Mouse (Mus musculus): ENCODE measurements around the gene Clcn2. TPM values are rescaled to one million over a fixed set of nuclear protein-coding genes. Genes with fewer than 3 reads are reported as not detected.

The Clcn2 gene
- total RNA-seq (2021) = 1 to 10 TPM; 3.3 to 3.5 TPM

DNA sequence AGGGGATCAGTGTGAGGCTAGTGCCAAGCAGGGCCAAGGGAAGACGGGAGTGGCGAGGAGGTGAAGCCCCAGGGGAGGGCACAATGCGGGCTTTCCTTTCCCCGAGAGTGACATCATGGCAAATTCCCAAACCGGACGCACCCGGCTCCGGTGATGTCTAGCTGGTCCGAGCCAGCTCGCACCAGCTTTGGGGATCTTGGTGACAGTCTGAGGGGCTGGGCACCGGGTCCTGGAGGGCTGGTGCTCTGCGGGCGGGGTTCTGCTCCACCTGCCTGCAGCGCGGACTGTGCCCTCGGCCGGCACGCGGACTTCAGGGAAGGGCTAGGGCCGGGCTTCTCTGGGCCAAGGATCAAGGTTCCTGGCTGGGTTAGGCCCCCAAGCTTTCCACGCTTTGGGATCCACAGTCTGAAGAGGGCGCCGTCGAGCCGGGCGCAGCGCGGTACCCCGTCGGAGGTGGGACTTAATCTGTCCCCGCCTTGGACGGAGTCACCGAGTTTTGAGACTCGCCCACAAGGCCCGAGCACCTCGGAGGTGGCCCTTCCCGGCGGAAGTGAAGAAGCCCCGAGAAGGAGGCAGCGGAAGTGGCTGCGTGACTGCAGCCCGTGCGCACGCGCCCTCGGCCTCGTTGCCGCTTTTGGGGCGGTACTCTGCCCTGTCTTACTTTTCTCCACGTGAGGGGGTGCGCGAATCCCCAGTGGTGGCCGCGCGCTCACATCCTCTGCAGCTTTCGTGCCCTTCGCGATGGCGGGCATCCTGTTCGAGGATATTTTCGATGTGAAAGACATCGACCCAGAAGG, at the start of gene Clcn2, which contains the start of gene Polr2h:
TSS of gene Clcn2 (minus strand) at position 566 of the 797 bp plus-strand sequence.
TSS of gene Polr2h (plus strand) at position 485 of the 797 bp plus-strand sequence.
- intact Hi-C loops (cut with DNase I) = loop anchor here (10.0 kb wide), 1 partner anchor 667 kb away; no protein-coding TSS in a partner anchor
- DNase-seq = peak; percentile 97 to 98

DNA sequence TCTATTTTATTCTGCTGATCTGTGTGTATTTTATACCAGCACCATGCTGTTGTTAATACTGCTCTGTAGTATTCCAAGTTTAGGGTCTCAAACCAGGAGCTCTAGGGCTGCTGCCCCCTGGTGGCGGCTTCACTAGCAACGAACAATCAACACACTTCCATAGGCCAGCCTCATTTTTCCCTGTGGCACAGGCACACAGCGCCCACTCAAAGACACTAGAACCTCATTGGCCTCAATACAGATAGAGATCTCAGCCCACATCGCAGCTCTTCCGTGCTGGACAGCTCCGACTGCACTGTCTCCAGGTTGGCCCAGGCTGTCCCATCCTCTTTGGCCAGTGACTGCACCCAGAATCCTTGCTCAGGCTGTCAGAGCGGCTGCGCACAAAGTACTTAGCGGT, 47.7 kb upstream of the Clcn2 start:
- intact Hi-C loops (cut with DNase I) = no loop called here
- peak; percentile 11 to 46 for DNase-seq

DNA sequence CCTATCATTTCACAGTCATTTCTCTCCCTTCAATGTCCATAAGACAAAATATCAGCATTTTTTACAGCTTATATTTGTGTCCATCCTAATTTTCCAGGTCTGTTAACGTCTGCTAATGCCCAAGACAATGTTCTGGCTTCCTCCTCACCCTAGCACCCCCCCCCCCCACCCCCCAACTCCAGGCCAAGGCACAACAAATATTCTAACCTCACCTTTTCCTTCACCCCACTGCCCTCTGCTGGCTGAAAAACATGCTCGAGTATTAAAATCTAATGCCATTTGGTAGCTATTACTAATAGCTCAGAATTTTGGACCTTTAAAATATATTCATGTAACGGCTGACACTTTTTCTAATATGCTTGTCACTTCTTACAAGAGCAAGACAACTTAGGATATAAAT, 44.1 kb upstream of the Clcn2 start:
- DNase-seq = peak; percentile 62 to 80
- intact Hi-C loops (cut with DNase I) = loop anchor here (1.0 to 5.0 kb wide), 2 partner anchors 37 to 264 kb away; partner anchors contain the start of gene Eif2b5

DNA sequence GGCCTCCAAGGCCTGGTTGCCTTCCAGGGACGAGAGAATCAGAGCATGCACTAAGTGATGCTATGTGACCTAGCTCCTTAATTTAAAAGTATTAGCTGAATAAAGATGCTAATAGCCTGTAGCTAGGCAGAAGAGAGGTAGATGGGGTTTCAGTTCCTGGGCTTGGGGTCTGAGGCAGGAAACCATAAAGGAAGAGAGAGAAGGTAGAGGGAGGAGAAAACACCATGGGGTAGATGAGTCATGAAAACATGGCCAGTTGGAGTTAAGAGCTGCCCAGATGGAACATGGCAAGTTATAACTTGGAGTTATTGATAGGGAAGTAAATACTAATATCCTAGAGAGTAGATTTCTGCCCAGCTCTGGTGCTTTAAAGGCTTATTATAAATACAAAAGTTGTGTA, 39.8 kb upstream of the Clcn2 start:
- intact Hi-C loops (cut with DNase I) = no loop called here
- no peak for DNase-seq

DNA sequence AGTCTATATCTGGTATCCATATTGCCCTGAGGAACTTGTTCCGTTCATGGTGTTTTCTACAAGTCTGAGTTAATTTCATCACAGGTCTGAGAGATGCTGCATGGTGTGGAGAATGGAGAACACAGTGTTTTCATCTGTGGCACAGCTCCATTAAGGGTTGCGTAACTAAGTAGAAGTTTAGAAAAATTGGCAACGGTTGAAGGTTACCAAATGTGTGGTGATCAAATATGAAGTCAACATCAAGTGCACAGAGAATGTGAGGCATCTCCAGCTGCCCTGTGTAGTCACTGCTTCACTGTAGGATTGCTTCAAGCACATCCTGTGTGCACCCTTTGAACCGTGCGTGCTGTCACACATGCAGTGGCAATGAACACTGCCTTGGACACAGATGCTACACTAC, 38.5 kb upstream of the Clcn2 start:
- DNase-seq = peak; percentile 53 to 56
- intact Hi-C loops (cut with DNase I) = no loop called here

DNA sequence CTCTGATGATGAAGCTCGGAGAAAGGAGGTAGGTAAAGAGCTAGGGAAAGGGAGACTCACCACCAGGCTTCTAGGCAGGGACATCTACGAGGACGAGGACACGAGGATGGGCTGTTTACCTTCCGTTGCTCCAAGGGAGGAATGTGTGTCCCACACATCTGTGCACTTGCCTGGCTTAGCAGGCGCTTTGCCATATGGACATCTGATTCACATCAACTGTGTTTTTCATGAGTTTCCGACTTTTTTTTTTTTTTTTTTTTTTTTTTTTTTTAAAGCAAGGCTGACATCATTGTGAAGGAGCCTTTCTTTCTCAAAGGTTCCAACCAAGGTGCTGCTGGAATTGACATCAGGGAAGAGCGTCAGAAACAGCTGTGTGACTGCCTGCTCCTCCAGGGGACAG, 33.0 kb upstream of the Clcn2 start:
- intact Hi-C loops (cut with DNase I) = no loop called here
- DNase-seq = no peak

DNA sequence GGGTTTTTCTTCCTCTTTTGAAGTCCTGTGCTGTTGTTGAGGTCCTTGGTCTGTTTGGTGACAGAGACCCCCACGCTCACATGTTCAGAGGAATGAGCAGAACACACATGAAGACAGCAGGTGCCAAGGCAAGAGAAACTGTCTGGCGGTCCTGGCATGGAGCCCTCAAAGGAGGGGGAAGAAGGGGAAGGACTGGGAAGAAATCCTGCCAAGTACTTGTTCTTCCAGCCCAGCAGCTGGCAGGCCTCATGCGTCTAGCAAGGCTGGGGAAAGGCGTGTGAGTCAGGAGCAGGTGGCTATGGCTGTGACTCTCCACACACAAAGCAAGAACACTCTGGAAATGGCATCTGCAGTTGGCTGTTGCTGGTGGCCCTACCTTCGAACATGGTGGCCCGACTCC, 29.1 kb upstream of the Clcn2 start:
- DNase-seq = peak; percentile 79 to 82
- intact Hi-C loops (cut with DNase I) = no loop called here

DNA sequence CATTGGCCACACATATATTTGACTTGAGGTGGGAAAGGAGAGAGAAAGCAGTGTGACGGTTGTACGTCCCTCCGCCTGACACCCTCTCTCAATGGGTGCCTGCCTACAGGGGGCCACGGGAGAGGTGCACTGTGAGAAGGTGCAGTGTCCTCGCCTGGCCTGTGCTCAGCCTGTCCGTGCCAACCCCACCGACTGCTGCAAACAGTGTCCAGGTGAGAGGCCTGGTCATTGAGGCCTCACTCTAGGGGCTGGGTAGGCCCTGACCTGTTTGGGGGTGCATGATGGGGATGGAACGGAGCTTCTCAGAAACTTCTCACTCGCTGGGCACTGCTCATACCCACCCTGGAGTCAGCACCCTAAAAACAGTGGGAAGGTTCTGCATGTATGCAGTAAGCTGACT, 22.3 kb upstream of the Clcn2 start:
- intact Hi-C loops (cut with DNase I) = no loop called here
- DNase-seq = no peak

DNA sequence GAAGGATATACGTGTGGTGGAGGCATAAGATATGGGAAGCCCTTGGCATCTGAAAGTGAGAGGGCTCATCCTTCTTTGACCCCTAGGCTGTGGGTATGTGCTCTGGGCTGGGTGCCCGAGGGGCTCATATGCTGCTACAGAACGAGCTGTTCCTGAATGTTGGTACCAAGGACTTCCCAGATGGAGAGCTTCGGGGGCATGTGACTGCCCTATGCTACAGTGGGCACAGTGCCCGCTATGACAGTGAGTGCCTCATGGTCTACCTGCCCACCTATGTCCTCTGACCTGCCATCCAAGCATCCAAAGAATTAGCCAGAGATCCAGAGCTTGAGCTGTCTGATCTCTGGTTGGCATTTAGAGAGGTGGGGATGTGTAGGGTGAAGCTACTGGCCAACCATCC, 19.3 kb upstream of the Clcn2 start:
- DNase-seq = no peak
- intact Hi-C loops (cut with DNase I) = no loop called here

DNA sequence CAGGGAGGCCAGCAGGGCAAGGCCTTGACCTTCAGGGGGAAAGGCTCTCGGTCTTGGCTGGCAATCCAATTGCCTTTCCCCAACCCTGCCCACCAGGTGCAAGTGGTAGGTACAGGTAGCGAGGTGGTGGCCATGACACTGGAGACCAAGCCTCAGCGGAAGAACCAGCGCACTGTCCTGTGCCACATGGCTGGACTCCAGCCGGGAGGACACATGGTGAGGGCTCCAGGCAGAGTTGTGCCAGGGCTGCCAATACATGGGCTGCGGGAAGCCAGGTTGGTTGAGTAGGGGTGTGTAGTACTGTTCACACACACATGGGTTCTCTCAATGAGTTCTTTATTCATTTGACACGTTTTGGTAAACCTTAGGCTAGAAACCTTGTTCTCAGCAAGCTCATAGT, 18.6 kb upstream of the Clcn2 start:
- intact Hi-C loops (cut with DNase I) = no loop called here
- no peak for DNase-seq

DNA sequence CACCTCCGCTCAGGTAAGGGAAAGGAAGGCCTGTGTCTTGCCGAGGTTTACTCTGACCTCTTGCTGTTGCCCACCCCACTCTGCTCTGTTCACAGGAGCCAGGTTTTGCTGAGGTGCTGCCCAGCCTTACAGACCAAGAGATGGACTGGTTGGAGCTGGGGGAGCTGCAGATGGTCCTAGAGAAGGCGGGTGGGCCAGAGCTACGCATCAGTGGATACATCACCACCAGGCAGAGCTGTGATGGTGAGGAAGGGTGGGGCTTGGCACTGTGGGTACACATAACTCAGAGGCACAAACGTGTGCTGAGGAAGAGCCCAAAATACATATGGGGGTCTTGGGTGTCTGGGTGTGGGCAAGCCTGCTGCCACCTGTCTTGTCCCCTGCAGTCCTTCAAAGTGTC, 18.1 kb upstream of the Clcn2 start:
- intact Hi-C loops (cut with DNase I) = no loop called here
- DNase-seq = no peak

DNA sequence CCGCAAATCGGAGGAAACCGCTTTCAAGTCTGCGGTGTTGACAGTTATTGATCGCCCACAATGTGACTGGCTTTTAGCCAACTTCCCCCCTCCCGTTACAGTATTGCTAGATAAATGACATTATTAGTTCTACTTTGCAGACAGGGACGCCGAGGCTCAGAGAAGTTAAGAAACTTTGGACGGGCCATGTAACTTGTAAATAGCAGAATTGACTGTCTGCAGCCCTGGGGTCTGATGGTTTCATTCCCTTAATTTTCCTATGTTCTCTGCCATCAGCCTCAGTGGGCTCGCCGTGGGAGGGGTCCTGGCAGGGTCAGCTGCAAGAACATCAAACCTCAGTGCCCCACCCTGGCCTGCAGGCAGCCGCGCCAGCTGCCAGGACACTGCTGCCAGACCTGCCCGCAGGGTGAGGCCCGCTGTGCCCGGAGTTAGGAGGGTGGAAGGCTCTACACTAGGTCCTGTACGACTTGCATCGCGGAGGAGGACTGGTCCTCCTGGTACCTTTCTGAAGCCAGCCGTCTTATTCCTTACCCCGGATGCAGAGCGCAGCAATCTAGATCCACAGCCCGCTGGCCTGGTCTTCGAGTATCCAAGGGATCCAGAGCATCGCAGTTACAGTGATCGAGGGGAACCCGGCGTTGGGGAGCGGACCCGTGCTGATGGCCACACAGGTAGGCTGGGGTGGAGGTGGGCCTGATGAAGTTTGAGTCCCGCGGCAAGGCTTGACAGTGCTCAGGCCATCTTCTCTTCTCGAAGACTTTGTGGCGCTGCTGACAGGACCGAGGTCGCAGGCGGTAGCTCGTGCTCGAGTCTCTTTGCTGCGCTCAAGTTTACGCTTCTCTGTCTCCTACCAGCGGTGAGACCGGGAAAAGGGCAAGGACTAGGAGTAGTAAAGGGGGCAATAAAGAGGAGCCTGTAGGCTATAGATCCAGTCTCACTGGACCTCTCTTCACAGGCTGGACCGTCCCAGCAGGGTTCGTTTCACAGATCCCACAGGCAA, 16.5 kb upstream of the Clcn2 start, which contains the start of gene Thpo:
TSS of gene Thpo (minus strand) at position 781 of the 1,000 bp plus-strand sequence.
- DNase-seq = no peak
- intact Hi-C loops (cut with DNase I) = no loop called here

DNA sequence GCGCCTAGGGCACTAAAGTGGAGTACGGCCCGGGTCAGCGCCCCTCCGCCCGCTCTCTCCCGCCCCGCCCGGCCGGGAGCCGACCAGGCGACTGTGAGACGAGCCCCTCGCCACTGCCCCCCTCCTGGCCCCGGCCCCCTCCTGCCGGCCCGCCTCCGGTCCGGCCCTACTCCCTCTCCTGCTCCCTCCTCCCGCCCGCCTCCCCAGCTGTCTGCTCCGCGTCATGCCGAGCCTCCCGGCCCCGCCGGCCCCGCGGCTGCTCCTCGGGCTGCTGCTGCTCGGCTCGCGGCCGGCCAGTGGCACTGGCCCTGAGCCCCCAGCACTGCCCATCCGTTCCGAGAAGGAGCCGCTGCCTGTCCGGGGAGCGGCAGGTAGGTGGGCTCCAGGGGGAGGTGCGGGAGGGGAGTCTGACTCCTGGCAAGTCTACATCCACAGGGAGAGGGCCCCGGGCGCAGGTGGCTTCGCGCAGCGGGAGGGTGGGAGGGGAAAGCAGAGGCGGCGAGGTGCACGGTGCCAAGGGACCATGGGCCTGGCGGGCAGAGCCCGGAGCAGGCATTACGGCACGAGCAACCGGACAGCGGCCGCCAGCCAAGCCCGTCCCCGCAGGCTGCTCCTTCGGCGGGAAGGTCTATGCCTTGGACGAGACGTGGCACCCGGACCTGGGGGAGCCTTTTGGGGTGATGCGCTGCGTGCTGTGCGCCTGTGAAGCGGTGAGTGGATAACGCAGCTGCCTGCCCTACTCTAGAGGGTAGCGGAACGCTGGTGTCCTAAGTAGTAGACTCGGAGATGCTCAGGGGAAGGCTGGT, 15.6 kb upstream of the Clcn2 start, which contains the start of gene Chrd:
TSS of gene Chrd (plus strand) at position 203 of the 806 bp plus-strand sequence.
- peak; percentile 71 to 74 for DNase-seq

DNA sequence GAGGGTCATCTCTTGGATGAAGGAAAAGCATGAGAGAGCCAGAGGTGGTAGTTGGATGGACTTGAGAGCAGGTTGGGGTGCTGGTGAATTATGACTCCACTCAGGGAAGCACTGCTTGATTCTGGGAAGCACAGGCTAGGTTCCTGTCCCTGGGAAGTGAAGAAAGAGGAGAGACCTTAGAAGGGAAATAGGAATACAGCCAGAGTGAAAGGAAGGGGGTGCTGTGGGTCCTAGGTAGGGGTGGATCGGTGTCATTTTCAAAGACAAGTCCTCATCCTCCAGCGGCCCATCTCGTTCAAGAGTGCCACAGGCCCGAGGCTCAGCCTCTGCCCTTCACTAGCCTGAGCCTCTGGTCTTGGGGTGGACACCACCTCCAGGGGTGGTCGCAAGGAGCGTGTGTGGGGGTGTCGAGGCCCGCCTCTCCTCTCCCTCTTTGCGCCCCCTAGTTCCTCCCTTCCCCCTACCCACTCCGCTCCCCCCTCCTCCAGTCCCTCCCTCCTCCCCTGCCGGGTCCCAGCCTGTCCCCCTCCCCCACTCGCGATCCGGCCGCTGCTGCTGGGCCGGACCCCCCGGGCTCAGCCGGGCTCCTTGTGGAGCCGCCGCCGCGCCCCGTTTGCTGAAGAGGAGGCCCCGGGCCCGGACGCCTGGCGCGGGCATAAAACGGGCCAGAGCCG, 14.8 kb upstream of the Clcn2 start:
- DNase-seq = no peak
- intact Hi-C loops (cut with DNase I) = no loop called here

More for the DNA sequence above, 15.6 kb upstream of the Clcn2 start, which contains the start of gene Chrd:
- intact Hi-C loops (cut with DNase I) = no loop called here

DNA sequence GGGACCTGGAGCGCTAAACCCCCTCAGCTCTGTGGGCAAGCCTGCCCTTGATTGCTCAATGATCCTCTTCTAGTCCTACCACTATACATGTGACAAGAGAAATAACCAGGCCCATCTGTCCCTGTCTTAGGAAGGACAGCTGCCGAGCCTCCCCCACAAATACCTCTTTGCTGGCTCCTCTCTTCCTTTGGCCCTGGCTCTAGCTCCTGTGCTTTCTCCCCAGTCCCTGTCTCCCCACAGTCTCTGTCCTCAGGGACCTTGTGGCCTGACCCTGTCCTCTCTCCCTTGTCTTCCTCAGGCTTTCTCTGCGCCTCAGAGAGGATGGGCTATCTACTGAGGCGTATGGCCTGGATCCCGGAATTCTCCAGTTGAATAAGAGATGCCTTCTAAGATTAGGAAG, 14.1 kb upstream of the Clcn2 start:
- DNase-seq = no peak
- intact Hi-C loops (cut with DNase I) = no loop called here

DNA sequence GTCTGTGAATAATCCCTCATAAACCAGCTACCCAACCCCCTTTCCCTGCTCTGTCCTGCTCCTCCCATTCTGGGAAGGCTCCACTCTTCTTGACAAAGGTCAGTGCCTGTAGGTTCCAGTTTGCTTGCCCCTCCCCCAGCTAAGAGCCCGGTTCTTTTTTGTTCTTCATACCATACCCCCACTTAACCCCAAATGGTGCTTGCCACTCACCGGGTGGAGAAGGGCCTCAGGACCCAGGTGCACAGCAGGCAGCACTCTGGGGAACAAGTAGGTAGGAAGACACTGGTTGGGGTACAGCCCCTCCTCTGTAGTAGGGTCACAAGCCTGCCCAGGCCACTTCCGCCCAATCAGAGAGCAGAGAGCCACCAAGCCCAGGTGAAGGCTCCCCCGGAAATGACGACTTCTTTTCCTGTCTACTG, 12.8 kb upstream of the Clcn2 start:
- intact Hi-C loops (cut with DNase I) = no loop called here
- no peak for DNase-seq

DNA sequence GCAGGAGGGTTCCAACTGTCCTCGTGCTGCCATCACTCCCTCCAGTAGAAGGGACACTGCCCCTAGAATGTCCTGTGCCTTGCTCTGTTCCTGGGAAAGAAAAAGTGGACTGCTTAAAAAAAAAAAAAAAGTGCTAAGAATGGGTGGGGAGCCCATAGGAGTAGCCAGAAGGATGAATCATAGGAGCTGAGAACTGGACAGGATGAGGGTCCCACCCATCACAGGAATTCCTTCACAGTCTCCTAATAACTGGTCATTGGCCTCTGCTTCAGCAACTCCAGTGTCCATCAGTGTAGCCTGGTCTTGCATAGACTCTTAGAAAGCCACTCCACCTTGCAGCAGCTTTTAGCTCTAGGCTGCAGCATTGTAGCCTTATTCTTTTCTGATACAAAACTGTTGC, 8.8 kb upstream of the Clcn2 start:
- intact Hi-C loops (cut with DNase I) = loop anchor here (10.0 kb wide), 1 partner anchor 168 kb away; no protein-coding TSS in a partner anchor
- DNase-seq = no peak

DNA sequence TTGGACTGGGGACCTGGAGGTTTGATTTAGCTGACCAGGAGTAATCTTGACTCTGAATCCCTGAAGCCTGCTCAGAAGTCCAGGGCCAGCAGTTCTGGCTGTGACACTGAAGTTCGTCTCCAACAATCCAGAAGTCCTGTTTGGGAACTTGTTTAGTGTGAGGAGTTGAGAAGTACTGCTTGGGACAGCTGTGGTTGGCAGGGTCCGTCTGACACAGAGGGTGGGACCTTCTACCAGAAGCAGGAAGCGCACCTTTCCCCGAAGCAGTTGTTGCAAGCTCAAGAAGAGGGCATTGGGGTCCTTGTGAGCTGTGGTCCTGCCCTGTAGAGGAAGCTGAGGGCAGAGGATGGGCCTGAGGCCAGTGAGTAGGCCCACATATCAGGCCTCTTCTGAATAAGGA, 8.2 kb upstream of the Clcn2 start:
- intact Hi-C loops (cut with DNase I) = loop anchor here (10.0 kb wide), 1 partner anchor 169 kb away; no protein-coding TSS in a partner anchor

DNA sequence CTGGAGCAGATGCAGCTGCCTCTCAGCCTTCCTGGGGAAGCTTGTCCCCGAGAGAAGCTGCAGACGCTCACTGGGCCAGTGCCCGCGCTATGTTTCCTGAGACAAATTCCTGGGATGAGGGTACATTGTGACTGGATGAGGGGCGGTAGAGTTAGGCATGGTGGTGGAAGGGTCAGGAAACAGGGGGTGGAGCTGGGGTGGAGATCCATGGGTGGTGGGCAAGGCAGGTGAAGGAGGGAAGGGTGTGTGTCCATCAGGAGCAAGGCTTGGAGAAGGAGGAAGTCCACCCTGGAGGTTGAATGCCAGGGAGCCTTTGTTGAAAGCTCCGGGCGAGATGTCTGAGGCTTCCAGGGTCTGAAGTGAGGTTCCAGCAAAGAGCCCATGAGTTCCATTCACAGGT, 7.8 kb upstream of the Clcn2 start:
- intact Hi-C loops (cut with DNase I) = loop anchor here (10.0 kb wide), 1 partner anchor 169 kb away; no protein-coding TSS in a partner anchor
- DNase-seq = no peak

More for the DNA sequence above, 8.2 kb upstream of the Clcn2 start:
- DNase-seq = no peak

All from heart, postnatal 10 days (tissue).